Mouse (Mus musculus) bone marrow, adult 2 months (tissue): ENCODE measurements at regions not wholly inside any gene's neighbourhood (a gene's known extent, or its start where the extent isn't known, plus 50 kb on each side); places are given as distances from the start of the nearest gene placed in this dataset.

Experiments
- H3K27ac ChIP-seq: fragments of 200-500 bp; 2 replicates; pipeline ENCODE4 v1.5.1; 2012; ENCODE audit warnings: low read depth, mild to moderate bottlenecking, control low read depth, inconsistent platforms, low read length; ENCODE audit not compliant: control insufficient read depth, poor library complexity, insufficient read depth
- H3K4me1 ChIP-seq: fragments of 200-500 bp; 2 replicates; pipeline ENCODE4 v1.6.1; 2011; ENCODE audit warnings: low read length; ENCODE audit not compliant: control insufficient read depth, insufficient read depth
- H3K4me3 ChIP-seq: fragments of 200-500 bp; replicated peaks from 2 replicates; pipeline ENCODE3; 2011; ENCODE audit warnings: mild to moderate bottlenecking, low read depth, low read length, control low read depth; ENCODE audit not compliant: control insufficient read depth
- CTCF ChIP-seq: fragments of 200-500 bp; IDR thresholded peaks from 2 replicates; pipeline ENCODE4 v1.5.1; 2011; ENCODE audit warnings: low read length, control low read depth; ENCODE audit not compliant: control insufficient read depth, insufficient read depth
- POLR2A ChIP-seq: fragments of 200-500 bp; IDR thresholded peaks from 2 replicates; pipeline ENCODE4 v1.6.1; 2011; ENCODE audit warnings: low read depth, mild to moderate bottlenecking, control low read depth, low read length, borderline replicate concordance; ENCODE audit not compliant: control insufficient read depth
- WGBS: fragments of 180-500 bp; shearing (Covaris S2); methylation state at CpG from one replicate; pipeline ENCODE4 v1.1.7; 2018; 5-methylcytosine and 5-hydroxymethylcytosine counted together

DNA sequence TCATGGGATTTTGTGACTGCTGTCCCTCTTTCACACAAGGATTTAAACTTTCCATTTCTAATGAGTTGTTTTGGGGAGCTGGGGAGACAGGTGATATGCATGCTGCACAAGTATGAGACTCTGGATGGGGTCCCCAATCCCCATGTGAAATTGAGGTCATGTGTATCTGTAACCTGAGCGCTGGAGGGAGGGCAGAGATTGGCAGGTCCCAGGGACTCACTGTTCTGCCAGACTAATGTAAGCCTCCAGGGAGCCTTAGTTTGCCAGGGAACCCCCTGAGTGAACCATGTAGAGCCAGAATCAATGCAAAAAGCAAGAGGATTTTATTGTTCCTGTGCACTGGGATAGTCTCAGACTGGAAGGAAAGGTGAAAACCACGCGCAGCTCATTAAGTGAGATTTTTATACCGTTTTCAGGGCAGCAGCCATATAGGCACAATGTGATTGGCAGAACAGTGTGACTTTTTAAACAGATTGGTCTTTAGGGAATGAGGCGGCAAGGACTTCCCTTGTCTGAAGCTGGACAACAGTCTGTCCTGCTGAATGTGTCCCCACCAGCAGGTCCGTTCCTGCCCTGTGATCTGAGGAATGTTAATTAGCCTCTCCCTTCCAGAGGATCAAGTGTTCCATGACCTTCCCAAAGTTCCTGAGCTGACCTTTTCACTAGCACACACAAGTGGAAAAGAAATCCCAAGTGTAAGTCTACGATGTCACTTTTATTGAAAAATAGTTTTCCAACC lies 59.9 kb upstream of the Oxgr1 start:
- Histone ChIP-seq H3K4me3 (no peak overlapping the region), H3K27ac (no peak overlapping the region), H3K4me1 (no peaks in the 10 kb centered on the region)
- 89% methylated on average over 7 of the region's 7 CpGs for WGBS
- TF ChIP-seq POLR2A: no peak
- no peak for TF ChIP-seq CTCF

DNA sequence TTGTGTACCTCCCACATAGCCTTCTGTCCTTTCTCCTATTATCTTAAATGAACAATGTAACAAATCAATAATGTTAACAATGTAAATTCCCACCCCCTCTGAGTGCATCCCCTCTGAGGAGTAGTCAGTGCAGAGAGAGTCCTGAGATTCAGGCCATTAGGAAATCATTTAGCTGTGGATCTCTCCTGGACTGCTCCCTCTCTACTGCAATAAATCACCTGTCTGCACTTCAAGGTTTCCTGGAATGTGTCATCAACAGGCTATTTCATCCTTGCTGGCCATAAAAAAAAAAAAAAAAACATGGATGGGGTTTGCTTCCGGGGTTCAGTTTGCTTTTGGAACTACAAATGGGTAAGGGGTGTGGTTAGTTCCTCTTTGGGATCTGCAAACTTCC lies 60.5 kb upstream of the Oxgr1 start:
- no peak for TF ChIP-seq POLR2A
- no peak overlapping the region for H3K27ac ChIP-seq
- WGBS: 54% methylated on average over 1 of the region's 1 CpGs
- H3K4me3 ChIP-seq: no peak overlapping the region
- no peaks in the 10 kb centered on the region for H3K4me1 ChIP-seq

DNA sequence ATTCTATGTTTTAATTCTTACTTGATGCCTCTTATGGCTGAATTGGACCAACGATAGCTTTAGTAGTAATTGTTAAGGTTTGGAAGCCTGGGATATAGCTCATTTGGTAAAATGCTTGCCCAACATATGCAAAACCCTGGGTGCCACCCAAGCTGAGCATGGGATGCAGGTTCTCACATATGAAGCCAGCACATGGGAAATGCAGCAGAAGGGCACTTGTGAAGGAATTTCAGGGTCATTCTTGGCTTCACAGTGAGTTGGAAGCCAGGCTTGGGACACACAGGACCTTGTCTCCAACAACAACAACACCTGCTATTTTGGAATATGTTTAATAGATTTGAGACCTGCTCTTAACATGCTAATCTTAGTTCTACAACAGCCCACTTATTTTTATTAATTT lies 67.6 kb upstream of the Oxgr1 start:
- 95% methylated on average over 1 of the region's 1 CpGs for WGBS
- H3K4me1 ChIP-seq: no peaks in the 10 kb centered on the region
- no peak overlapping the region for H3K27ac ChIP-seq
- TF ChIP-seq CTCF: no peak
- no peak for TF ChIP-seq POLR2A
- H3K4me3 ChIP-seq: no peak overlapping the region

DNA sequence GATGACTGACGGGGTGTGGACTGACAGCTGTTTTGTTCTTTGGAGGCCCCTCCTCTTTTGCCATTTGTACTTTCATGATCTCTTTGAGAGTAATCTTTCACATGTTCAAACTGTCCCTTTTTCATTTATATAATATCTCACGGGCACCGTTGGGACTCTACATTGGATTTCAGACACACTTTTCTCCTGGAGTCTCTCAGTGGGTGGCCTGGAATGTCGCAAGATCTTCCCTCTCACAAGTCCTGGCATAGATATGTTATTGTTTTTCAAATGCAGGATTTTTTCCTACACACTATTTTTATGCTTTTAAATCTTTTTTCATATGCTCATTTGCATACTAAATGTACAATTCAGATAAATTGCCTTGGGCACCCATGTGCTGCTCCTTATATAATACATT lies 71.1 kb upstream of the Oxgr1 start:
- no peak overlapping the region for H3K27ac ChIP-seq
- no peak overlapping the region for H3K4me3 ChIP-seq
- no peaks in the 10 kb centered on the region for H3K4me1 ChIP-seq
- TF ChIP-seq POLR2A (no peak), CTCF (no peak)
- 91% methylated on average over 4 of the region's 4 CpGs for WGBS

DNA sequence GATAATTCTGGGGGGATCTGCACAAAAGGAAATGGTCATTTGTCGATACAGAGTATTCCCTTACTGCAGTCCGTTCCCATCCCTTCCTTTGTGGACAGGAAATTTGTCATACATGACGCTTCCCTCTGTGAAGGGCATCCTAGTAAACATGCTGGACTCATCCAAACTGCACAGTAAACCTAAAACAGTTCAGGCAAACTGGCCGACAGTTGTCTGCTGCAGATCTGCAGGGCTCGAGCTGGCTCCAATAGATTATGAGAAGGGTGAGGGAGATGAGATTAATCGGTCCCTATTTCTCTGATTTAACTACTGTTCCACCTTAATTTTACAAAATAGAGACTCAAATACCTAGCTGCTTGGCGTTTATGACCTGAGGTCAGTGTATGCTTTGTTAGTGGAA lies 76.3 kb upstream of the Oxgr1 start:
- Histone ChIP-seq H3K4me3 (no peak overlapping the region), H3K27ac (no peak overlapping the region), H3K4me1 (no peaks in the 10 kb centered on the region)
- TF ChIP-seq POLR2A: no peak
- TF ChIP-seq CTCF: no peak
- 78% methylated on average over 7 of the region's 7 CpGs for WGBS

DNA sequence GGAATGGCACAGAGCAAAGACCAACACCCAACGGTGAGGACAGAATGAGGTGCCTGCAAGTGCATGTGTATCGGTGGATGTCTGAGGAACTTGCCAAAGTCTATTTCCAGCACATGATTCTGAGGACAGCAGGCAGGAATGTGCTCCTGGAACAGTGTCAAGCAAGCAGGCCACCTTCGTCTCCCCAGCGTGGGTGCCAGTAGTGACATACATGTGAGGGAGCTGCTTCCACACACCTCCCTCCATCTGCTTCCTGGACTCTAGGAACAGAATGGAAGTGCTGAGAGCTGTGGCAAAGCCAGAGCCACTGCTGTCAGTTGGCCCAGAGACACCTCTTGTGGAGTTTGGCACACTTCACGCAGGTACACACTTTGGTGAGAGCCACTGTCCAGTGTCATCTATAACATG lies 76.9 kb upstream of the Oxgr1 start:
- Histone ChIP-seq H3K4me1 (no peaks in the 10 kb centered on the region), H3K27ac (no peak overlapping the region), H3K4me3 (no peak overlapping the region)
- 80% methylated on average over 5 of the region's 5 CpGs for WGBS
- TF ChIP-seq POLR2A: no peak
- no peak for TF ChIP-seq CTCF

DNA sequence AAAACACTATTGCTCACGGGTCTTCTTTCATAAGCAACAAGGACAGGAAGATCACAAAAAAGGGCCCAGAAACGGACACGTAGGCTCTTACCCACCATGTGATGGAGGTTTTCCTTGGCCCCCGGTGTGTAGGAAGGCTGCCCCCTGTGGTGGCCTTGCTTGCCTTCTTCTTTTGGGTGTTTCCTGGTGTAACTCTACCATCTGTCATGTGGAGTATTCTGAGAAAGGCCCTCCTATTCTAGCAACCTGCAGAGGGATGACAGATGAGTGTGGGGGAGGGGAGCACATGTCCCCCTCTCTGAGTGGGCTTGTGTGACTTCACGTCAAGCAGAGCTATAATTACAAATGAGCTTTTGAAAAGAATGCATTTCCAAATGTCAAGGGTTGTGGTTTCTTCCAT lies 77.3 kb upstream of the Oxgr1 start:
- no peak for TF ChIP-seq POLR2A
- TF ChIP-seq CTCF: no peak
- H3K4me3 ChIP-seq: no peak overlapping the region
- WGBS: 83% methylated on average over 5 of the region's 5 CpGs

DNA sequence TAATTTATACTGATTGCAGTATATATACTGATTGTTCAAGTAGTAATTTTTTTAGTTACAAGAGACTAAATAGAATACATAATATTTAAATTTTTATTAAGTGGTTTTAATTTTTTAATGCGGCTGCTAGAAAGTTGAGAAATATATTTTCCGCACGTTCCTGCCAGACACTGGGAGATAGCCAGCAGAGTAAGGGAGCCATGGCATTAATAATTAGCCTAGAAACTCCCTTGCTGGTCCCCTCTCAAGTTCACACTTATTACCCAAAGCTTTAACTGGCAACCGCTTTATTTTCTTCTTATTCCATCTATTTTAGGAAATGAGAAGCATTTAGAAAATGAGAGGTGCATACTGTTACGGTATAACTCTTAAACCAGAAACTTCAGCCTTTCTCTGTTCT lies 78.0 kb upstream of the Oxgr1 start:
- H3K4me1 ChIP-seq: no peaks in the 10 kb centered on the region
- TF ChIP-seq CTCF (no peak), POLR2A (no peak)
- WGBS: 92% methylated on average over 5 of the region's 5 CpGs
- H3K4me3 ChIP-seq: no peak overlapping the region
- no peak overlapping the region for H3K27ac ChIP-seq

More for the DNA sequence above, 77.3 kb upstream of the Oxgr1 start:
- Histone ChIP-seq H3K4me1 (no peaks in the 10 kb centered on the region), H3K27ac (no peak overlapping the region)

DNA sequence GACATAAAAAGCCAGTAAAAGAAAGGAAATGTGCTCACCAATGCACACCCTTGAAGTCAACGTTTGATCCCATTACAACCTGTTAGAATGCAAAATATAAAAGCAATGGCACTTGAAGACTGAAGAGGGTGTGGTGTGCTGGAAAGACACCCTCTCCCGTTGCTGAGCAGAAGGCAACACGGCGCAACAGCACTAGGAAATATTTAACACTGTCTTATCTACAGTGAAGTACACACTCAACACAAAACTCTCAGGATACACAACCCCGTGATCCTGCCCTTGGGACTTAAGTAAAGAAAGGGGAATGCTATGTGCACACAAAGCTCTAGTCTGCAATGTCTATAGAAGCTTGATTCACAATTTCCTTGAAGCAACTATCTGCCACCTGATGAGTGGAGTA lies 83.1 kb upstream of the Oxgr1 start:
- WGBS: 83% methylated on average over 5 of the region's 5 CpGs
- Histone ChIP-seq H3K27ac (no peak overlapping the region), H3K4me1 (no peaks in the 10 kb centered on the region), H3K4me3 (no peak overlapping the region)
- TF ChIP-seq CTCF (no peak), POLR2A (no peak)
